Mouse (Mus musculus): ENCODE measurements around the gene Pnma1. TPM values are rescaled to one million over a fixed set of nuclear protein-coding genes. Genes with fewer than 3 reads are reported as not detected.

Pnma1 gene
- total RNA-seq, 2 experiments from 2014 or later = 5.8 to 6.8 TPM

GRCm38 (mm10) chr12:84180701-84181435 is 32.6 kb upstream of the Pnma1 start:
- intact Hi-C loops (cut with DNase I) = no loop called here
- DNase-seq (ENCODE audit: low spot score in 2 of 2) = peak; percentile 40 to 47

- no peak for DNase-seq (ENCODE audit: low spot score in 2 of 2)
- intact Hi-C loops (cut with DNase I) = no loop called here
Measured at GRCm38 (mm10) chr12:84180090-84180489, 31.8 kb upstream of the Pnma1 start.

- DNase-seq (ENCODE audit: low spot score in 2 of 2) = no peak
- intact Hi-C loops (cut with DNase I) = loop anchor here (5.0 kb wide), 1 partner anchor 38 kb away; the partner anchor contains the start of gene Elmsan1
Measured at GRCm38 (mm10) chr12:84178652-84179445, 30.6 kb upstream of the Pnma1 start.

- intact Hi-C loops (cut with DNase I) = loop anchor here (5.0 kb wide), 1 partner anchor 39 kb away; the partner anchor contains the start of gene Elmsan1
- DNase-seq (ENCODE audit: low spot score in 2 of 2) = no peak
Measured at GRCm38 (mm10) chr12:84178052-84178451, 29.8 kb upstream of the Pnma1 start.

GRCm38 (mm10) chr12:84176886-84177765 is 28.8 kb upstream of the Pnma1 start:
- DNase-seq (ENCODE audit: low spot score in 2 of 2) = no peak
- intact Hi-C loops (cut with DNase I) = loop anchor here (5.0 kb wide), 1 partner anchor 40 kb away; the partner anchor contains the start of gene Elmsan1

- intact Hi-C loops (cut with DNase I) = loop anchor here (5.0 kb wide), 1 partner anchor 41 kb away; the partner anchor contains the start of gene Elmsan1
- DNase-seq (ENCODE audit: low spot score in 2 of 2) = peak in 1 of 2 experiments; percentile 54
Measured at GRCm38 (mm10) chr12:84176126-84176769, 28.0 kb upstream of the Pnma1 start.

- intact Hi-C loops (cut with DNase I) = loop anchor here (5.0 kb wide), 1 partner anchor 42 kb away; the partner anchor contains the start of gene Elmsan1
- peak; percentile 78 to 81 for DNase-seq (ENCODE audit: low spot score in 2 of 2)
Measured at GRCm38 (mm10) chr12:84175659-84176061, 27.4 kb upstream of the Pnma1 start.

- no peak for DNase-seq (ENCODE audit: low spot score in 2 of 2)
- intact Hi-C loops (cut with DNase I) = loop anchor here (5.0 kb wide), 1 partner anchor 42 kb away; the partner anchor contains the start of gene Elmsan1
Measured at GRCm38 (mm10) chr12:84174871-84175270, 26.6 kb upstream of the Pnma1 start.

GRCm38 (mm10) chr12:84174190-84174811 is 26.0 kb upstream of the Pnma1 start:
- DNase-seq (ENCODE audit: low spot score in 2 of 2) = no peak
- intact Hi-C loops (cut with DNase I) = no loop called here

- DNase-seq (ENCODE audit: low spot score in 2 of 2) = no peak
- intact Hi-C loops (cut with DNase I) = no loop called here
Measured at GRCm38 (mm10) chr12:84173309-84173915, 25.1 kb upstream of the Pnma1 start.

GRCm38 (mm10) chr12:84172862-84173261 is 24.6 kb upstream of the Pnma1 start:
- intact Hi-C loops (cut with DNase I) = no loop called here
- DNase-seq (ENCODE audit: low spot score in 2 of 2) = no peak

- DNase-seq (ENCODE audit: low spot score in 2 of 2) = no peak
- intact Hi-C loops (cut with DNase I) = no loop called here
Measured at GRCm38 (mm10) chr12:84172216-84172615, 23.9 kb upstream of the Pnma1 start.

GRCm38 (mm10) chr12:84170610-84171009 is 22.3 kb upstream of the Pnma1 start:
- intact Hi-C loops (cut with DNase I) = no loop called here
- no peak for DNase-seq (ENCODE audit: low spot score in 2 of 2)

- intact Hi-C loops (cut with DNase I) = no loop called here
Measured at GRCm38 (mm10) chr12:84165631-84166373, 17.5 kb upstream of the Pnma1 start.

GRCm38 (mm10) chr12:84163586-84164110 is 15.4 kb upstream of the Pnma1 start:
- intact Hi-C loops (cut with DNase I) = no loop called here

More at GRCm38 (mm10) chr12:84165631-84166373, 17.5 kb upstream of the Pnma1 start:
- DNase-seq (ENCODE audit: low spot score in 2 of 2) = no peak

GRCm38 (mm10) chr12:84163133-84163532 is 14.8 kb upstream of the Pnma1 start:
- DNase-seq (ENCODE audit: low spot score in 2 of 2) = no peak
- intact Hi-C loops (cut with DNase I) = no loop called here

More at GRCm38 (mm10) chr12:84163586-84164110, 15.4 kb upstream of the Pnma1 start:
- no peak for DNase-seq (ENCODE audit: low spot score in 2 of 2)

Measured in left cerebral cortex, postnatal 14 days (tissue).